Mouse (Mus musculus) ovary, postnatal 14 days (tissue): ENCODE data around the gene Phactr2.

Source experiments
- DNase-seq: peaks from one replicate; pipeline ENCODE4 v3.0.0; 2022; ENCODE audit warnings: low spot score

The Phactr2 gene

DNA sequence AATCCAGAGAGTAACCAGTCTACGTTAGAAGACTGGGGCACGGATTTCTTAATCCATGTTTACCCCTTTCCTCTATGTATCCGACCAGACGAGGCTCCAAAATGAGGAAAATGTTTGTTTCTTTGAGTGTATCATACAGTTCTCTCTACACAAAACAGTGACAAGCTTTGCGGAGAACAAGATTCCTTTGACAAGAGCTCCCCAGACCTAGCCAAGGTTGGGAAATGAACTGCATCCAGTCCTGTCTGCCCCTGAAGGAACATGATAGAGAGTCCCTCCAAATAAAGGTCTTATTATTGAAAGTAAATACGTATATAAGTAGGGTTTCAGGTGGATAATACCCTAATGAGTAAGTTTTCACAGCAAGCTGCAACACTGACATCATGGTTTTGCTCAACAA is 199.1 kb downstream of the Phactr2 start:
- DNase-seq = no peak

DNA sequence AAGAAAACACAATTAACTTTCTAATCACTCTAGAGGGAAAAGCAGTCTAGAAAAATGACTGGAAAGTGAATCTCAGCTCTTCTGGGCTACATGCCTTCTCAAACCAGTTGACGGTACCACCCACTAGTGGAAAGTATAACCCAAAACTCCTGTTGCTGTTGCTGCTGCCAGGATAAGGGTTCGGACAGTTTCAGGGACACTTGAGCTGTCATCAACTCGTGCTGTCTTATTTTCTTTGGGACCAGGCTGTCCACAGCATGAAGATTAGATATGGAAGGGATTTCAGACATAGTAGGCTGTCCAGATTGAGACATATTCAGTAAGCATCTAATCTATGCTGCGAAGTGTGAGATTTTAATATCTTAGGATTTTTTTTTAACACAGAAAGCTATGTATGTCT is 199.5 kb downstream of the Phactr2 start:
- DNase-seq = no peak

DNA sequence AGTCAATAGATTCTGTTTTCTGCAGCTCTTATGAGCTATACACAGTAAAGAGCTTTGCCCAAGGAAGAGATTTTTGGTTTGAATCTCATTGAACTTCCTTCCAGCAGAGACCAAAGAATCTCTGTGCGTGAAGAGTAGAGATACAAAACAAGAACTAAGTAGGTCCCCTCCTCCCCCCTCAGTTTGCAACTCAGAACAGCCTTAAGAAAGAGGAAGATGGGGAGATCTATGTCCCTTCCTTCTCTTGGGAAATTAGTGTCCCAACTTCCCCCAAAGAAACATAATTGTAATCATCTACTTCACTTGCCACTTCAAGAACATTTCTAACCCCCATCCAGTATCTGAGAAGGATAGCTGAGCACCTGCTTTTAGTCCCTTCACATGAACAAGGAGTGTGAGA is 200.5 kb downstream of the Phactr2 start:
- DNase-seq = no peak

DNA sequence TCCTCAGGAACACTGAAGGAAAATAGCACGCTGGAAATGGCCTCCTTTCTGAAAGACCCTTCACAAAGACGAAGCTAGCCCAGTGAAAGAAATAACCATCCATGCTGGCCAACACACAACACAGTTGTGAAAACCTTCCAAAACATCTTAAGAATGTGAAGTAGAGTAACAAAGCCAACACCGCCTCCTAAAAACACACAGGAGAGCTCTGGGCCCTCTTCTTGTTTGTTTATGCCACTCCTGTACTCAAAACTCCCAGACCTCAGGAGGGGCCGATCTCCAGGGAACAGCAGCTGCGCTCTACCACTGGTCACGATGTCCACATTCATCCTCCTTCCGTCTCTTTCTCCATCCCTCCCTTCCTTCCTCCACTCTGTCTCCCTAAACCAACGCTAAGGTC is 202.5 kb downstream of the Phactr2 start:
- DNase-seq = no peak

DNA sequence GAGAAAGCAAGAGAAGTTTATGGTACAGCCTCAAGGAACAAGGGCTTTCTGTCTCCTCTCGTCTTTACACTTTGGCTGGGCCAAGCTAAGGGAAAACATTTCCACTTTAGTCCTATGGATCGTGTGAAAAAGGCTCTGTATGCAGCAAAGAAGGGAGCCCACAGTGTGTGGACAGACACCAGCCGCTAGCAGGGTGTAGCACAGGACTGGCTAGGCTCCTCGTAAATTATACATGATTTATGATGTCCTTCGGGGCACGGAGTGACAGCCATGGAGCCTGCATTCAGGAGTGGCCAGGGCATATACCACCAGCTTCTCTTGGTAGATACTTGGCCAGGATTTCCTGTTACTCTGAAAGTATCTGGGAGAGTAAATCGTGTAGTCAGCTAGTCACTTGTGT is 203.1 kb downstream of the Phactr2 start:
- DNase-seq = no peak

DNA sequence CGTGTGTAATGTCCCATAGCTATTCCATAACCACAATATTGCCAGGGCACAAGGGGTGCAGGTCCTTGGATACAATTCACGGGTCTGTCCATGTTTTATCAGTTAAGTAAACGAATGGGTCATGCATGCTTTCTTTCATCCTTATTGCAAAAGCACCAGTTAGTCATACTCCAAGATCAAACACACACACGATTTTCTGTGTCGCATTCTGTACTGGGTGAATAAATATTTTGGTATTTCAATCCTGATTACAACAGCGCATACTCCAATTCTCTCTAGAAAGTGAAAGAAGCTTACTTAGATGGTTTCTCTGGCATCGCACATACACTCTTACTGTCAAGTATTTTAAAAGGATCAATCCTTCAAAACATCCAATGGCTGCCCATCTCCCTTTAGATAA is 203.9 kb downstream of the Phactr2 start:
- no peak for DNase-seq

DNA sequence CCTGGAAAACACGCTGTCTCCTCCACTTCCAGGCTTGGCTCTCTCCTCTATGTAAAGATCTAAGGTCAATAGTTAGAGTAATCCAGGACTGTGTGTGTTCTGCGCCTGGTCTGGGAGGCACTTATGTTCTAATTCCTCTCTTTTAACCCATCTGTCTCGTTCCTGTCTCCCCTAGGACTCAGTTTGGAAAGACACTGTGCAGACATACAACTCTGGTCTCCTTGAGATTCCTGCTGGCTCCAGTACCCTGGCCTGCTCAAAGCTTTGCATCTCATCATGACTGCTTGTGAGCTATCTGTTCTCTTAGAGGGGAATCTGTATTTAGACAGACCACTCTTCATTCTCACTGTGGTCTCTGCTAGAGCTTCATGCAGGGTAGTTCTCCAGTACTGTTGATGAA is 215.0 kb downstream of the Phactr2 start:
- no peak for DNase-seq

DNA sequence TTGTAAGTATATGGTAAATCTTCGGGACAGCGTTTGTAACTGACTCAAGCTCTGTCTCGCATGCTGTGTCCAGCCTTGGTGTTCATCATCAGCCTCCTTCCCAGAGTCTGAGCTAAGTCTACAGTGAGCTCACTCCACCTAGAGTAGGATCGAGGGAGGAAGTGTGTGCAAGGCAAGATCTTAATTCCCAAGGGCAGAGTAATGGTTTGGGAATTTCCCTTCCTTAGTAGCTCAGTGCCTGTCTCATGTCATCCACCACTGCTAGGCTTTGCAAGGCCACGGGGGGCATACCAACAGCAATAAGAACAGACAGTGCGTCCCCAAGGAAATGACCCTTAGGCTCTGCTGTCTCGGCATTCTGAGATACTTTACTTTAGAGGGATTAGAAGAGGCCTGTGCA is 218.0 kb downstream of the Phactr2 start:
- no peak for DNase-seq

DNA sequence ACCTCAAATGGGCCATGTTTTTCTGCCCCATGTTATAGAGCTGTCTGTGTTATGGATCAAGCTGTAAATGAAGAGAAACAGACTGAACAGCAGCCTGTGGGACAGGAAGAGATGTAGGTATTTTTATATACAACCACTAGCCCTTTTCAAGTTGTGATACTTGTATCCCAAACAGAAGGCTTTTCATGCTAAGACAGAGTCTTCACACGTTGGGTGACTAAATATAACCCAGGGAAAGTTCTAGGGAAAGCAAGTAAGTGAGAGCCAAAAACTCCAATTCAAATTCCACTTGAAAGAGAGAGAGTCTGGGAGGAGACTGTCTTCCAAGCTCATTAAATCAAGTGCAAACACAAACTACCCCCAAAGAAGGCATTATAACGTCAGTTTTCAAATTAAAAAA is 223.9 kb downstream of the Phactr2 start:
- no peak for DNase-seq

DNA sequence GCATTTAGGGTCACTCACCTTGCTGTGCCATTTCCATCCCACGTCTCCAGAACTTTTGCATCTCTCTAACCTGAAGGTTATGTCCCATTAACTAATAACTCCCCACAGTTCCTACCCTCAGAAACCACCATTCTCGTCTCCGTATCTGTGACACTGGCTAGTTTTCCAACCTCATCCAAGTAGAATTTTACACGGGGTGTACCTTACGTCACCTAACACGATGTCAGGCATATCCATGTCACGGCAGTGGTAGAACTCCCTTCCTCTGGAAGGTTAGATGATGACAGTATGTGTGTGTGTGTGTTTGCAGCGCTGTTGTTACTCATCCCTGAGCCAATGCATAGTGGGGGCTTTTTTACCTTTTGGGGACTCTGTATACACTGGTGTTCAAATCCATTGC is 225.1 kb downstream of the Phactr2 start:
- no peak for DNase-seq

DNA sequence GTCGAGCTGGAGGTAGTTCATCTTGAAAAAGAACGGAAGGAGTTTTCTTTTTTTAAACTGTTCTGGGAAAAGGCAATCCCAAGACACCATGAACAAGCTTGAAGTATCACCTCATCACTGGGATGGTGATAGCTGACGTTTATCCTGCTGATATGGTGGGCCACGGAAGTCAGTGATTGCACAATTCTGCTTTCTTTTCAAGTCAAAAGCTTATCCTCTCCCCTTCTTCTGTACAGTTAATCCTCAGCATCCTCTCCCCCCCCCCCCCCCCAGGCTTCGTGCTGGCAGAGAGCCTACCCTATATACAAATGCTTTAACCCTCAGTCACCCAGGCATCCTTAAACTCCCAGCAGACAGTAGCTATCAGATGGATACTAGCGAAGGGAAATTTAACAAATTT is 228.5 kb downstream of the Phactr2 start:
- DNase-seq = no peak

DNA sequence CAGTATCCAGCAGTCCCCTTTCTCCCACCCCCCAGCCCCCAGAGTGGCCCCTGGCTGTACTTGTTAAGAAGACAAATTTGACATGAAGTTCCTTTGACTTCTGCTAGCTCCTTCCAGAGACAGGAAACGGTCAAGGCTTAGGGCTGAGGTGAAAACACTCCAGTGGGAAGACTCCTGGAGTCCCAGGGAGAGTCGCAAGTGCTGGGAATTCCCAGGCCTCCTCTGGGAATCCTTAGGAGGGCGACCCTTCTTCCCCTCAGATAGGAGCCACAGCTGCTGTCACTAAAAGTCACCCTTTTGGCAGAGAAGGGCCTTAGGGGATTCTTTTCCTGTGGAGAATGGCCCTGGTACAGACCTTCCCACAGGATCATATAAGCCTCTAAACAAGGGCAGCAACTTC is 230.0 kb downstream of the Phactr2 start:
- DNase-seq = no peak

DNA sequence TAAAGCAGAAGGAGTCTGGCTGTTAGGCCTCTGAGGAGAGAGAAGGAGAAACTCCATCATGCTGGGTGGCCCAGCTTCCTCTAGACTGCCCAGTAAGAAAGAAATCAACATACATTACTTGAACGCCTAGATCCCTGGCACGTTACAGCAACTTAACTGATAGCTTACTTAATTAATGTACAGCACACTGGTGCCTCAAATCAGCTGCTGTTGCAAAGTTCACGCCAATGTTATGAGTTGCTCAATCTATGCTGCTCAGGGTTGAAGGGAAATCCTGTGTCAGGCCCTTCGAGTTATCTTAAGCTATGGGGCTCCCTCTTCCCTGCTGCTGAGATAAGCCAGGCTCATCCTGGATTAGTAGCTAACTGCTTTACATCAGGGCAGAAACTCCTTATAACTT is 233.8 kb downstream of the Phactr2 start:
- no peak for DNase-seq

DNA sequence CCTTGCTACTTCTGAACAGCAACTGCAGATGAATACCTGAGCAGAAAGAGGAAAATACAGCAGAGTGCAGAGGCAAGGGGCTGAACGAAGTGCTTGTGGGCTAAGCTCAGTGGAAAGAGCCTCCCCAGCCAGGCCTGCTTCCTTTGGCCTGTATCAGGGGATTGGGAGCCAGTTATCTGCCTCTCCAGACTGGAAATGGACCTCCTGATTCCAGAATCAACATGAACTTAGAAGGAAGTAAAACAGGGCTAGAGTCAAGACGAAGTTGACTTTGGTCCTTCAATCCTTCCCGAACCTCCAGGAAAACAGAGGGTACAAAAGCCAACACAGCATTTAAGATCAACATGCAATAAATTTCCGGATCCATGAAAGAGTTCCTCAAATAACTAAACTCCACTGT is 236.0 kb downstream of the Phactr2 start:
- no peak for DNase-seq

DNA sequence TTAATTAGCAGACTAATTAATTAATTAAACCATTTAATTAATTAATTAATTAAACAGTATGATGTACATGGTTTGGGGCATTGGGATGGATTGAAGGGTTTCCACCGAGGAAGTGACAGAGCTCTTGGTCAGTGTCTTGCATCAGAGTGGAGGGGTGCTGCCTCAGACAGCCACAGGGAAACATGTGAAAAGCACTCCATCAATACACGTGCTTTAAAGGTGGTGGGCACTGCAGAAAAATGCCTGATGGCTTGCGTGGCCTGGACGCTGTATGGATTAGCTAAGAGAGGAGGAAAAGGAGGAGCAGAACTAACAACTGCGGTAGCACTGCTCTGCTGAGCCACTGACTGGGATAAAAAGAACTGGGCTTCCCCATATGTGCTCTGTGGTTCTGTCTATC is 237.3 kb downstream of the Phactr2 start:
- no peak for DNase-seq

DNA sequence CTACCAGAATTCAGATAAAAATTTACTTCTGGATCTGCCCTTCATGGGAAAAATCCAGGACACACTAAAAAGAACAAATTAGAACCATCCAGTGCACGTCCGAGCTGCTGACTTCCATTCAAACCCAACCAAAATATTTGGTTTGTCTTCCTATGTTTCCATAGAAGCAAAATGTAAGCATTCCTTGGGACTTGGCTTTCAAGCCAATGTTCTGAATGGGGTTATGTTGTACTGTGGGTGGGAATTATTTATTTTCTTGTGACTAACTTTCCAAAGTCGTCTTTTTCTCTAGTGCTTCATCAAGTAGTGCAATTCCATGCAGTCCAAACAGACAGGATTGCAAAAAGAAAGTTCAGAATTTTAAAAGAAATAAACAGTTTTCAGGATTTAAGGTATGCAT is 239.7 kb downstream of the Phactr2 start:
- no peak for DNase-seq

DNA sequence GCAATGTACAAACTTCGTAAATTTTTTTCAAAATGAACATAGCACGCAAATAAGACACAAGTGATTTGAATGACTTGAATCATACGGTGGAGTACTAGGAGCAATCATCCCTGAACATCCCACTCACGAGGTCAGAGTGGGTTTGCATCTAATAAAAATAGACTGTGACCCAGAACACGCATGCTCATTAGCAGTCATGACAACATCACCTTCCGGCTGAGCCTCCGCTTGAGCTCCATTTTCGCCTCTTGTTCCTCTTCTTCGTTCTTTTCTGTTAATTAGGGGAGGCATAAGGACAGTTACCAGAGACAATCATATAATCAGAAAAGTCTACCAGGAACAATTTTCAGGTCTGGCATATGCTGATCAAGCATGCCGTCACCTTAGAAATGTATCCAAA is 240.3 kb downstream of the Phactr2 start:
- no peak for DNase-seq

DNA sequence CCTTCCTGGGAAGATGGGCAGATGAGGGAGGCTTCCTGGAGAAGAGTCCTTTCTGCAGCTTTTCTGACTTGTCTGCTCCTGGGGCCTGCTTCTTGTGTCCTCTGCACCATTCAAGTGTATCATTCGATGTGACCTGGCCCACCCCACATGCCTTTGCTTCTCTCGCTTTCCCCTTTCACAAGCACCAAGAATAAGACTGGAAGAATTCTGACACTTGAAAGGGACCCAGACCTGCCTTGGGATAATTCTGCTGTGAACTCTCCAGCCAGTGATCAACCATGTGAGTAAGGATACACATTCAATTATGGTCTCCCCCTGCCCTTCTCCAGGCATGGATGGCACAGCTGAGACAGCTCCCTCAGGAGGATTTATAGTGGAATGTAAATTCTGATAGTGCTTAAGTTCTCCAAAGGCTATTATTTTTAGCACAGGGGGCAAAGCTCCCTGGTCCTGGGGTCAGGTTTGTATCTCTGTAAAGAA is 241.0 kb downstream of the Phactr2 start:
- DNase-seq = no peak

DNA sequence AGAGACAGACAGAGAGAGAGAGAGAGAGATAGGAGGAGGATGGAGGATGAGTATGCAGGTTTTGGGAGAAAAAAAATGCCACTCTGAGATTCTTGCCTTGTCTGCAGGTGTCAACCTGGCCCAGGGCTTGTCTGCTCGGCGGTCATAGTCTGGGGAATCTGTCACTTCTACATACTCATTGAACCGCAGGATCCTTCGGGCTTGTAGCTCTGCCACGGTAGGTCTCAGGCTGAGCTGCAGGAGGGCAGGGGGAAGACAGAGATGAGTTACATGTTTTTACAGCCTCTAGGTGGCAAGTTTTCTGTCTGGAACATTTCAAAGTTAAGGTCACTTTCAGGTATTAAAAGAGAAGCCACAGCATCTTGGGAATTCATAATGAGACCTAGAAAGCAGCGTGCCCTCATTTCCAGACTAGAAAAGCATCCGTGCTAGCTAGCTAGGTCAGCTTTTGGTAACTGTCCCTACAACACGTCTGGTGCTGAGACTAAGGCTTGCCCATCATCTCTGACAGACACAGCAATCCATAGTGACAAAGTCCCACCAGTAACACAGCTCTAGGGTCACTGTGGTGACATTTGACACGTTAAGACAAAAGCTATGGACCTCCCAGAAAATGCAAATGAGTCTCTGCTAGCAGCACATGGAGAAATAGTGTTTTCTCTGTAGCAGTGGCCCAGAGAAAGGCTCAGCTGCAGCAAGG is 241.6 kb downstream of the Phactr2 start:
- DNase-seq = no peak

DNA sequence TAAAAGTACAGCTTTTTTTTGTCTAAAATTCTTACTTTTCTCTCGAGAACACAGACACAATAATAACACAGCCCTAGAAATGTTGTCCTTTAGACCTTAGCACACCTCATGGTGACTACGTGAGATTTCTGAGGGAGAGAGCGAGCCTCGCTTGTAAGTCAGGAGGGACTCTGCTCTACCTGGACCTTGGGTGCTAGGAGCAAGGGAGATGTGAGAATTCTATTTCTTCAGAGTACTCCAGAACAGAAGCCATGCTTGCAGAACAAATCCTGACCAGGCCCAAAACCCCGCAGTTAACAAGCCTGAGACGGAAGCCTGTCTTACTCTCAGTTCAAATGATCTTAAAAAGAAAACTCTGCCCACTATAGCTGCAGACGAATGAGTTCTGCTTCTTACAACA is 243.5 kb downstream of the Phactr2 start:
- no peak for DNase-seq

DNA sequence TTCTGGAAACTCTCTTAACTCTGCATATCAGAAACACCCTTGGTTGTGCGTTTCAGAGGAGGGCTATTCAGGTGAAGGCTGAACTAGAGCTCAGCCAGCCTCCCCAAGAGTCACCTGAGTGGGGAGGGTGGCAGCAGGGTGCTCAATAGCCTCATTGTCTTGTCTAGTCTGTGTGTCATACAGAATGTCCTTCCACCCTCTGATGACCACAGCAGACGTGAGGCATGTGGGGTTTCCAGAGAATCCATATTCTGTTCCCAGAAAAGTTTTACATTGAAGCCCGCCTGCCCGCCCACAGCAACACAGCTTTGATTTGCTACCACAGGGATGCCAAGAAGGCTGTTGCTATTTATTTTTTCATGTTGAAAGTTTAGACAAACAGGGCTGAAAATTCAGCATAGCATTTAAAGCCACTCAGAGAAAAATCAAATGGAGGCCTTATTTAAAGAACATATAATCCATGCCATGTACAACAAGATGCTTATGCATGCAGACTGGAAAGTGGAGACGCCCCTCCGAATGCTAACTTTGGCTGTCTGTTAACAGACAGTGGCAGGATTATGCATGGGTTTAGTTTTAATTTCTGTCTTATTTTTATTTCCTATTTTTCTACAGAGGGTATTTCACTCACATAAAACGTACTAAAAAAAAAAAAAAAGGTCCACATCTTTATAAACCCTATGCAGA is 248.7 kb downstream of the Phactr2 start:
- no peak for DNase-seq

DNA sequence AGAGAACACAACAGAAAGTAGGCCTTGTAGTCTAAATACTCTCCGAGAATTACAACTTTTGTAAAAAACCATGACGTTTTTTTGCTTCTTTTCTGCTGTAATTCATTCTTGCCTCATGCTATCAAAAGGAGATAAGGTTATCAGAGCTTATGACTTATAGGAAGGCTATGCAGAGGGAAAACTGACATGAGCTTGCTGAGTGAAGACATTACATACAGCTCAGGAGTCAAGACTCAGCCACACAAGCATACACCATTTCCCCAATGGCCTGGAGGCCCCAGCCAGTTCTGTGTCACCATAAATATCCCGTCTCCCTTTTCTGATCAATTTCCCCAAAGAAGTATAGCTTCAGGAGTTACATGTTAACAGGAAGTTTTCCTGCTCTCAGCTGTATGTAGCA is 252.1 kb downstream of the Phactr2 start:
- no peak for DNase-seq

DNA sequence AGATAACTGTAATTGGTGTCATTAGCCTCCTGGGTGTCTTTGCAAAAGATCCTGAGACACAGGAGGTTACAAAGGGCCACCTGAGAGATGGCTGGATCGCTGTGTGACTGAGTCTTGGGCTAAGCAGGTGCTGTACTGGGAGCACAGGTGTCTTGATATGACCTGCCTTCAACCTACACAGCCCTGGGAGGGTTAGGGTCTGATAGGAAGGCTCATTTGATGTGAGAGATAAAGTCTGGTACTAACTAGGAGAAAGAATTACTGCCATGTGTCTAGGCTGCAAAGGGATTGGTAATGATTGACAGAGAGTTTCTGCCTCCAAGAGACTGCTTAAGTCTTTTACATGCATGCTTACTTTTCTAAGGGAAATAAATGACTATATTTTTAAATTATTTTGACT is 254.2 kb downstream of the Phactr2 start:
- DNase-seq = no peak

DNA sequence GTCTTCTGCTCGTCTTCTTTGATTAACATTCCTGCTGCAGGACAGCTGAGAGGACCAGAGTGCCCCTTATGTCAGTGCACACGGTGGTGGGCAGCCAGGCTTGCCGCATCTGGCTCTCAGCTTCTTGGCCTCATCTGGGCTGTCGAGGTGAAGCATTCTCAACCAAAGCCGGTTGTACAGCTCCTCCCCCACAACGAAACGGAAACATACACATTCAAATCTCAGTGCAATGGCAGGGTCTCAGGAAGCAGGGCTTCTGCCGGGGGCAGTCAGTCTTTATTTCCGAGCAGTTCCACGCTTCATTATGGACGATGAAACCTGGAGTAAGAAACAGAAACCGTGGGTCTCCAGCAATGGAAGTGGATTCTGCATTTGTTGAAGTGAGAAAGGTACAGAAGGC is 260.3 kb downstream of the Phactr2 start:
- no peak for DNase-seq
